Mouse (Mus musculus): ENCODE results near the gene Cfb. TPM values are rescaled to one million over a fixed set of nuclear protein-coding genes. Genes with fewer than 3 reads are reported as not detected.

Gene Cfb
- polyA plus RNA-seq, 1 experiment from 2014 or later, result 84.8 TPM

DNA sequence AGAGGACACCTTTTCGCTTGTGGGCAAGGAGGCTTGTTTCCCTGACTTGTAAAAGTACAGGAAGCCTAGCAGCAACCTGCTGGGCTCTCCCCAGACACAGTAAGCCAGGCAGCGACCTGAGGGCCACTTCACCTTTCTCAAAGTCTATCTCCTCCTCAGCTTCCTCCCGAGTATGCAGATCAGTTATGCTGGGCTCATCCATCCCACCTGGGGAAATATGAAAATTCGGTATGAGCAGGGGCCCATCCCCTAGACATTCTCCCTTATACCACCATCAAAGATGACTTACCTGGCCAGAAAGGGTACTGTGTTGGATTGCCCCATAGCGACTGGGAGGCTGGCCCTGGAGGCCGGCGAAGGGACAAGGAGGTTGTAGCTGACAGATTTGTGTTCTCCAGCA is 14.7 kb downstream of the Cfb start:
- no peaks in the 10 kb centered on the region for H3K27me3 ChIP-seq (replicated peaks; ENCODE audit: control insufficient read depth, insufficient read depth, low read length)
- H3K4me1 ChIP-seq (replicated peaks; ENCODE audit: control insufficient read depth, insufficient read depth, low read length), result peaks cover 8% of the 10 kb centered on the region; the same call in 1 of the 2 replicates
- H3K36me3 ChIP-seq (ENCODE audit: control insufficient read depth, insufficient read depth), result peaks cover 57% of the 10 kb centered on the region
- no peak overlapping the region for H3K4me3 ChIP-seq (ENCODE audit: low read depth, low read length)
- TF ChIP-seq CTCF (IDR thresholded peaks at IDR 0.05; ENCODE audit: low read depth), result no peak
- 93% methylated on average over 7 of the region's 7 CpGs for WGBS
- no peaks in the 10 kb centered on the region for H3K9me3 ChIP-seq (ENCODE audit: control insufficient read depth)
- H3K4me2 ChIP-seq (replicated peaks; ENCODE audit: low read depth), result no peak overlapping the region
- no peak overlapping the region for H3K27ac ChIP-seq (ENCODE audit: low read depth, low read length)
- H3K9ac ChIP-seq (ENCODE audit: low read depth, low read length), result no peak overlapping the region
- ATAC-seq, result no peak

DNA sequence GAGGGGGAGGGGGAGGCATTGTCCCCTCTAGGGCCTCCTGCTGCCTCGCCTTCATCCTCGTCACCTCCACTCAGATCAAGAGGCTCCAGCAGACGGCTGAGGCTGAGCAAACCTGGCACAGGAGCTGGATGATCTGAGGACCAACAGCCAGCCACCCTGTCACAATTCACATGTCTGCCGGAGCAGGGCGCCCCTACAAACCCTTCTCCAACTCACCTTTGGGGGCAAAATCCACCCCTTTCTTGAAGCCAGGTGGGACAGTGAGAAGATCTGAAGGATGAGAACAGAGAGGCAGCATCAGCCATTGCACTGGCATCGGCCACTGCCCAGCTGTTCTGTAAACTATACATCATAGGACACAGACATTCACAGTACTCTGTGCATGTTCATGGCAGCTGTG is 15.1 kb downstream of the Cfb start:
- peaks cover 8% of the 10 kb centered on the region; the same call in 1 of the 2 replicates for H3K4me1 ChIP-seq (replicated peaks; ENCODE audit: control insufficient read depth, insufficient read depth, low read length)
- H3K9me3 ChIP-seq (ENCODE audit: control insufficient read depth), result no peaks in the 10 kb centered on the region
- H3K9ac ChIP-seq (ENCODE audit: low read depth, low read length), result no peak overlapping the region
- WGBS, result 90% methylated on average over 6 of the region's 6 CpGs
- TF ChIP-seq CTCF (IDR thresholded peaks at IDR 0.05; ENCODE audit: low read depth), result no peak
- ATAC-seq, result no peak
- H3K27ac ChIP-seq (ENCODE audit: low read depth, low read length), result no peak overlapping the region
- no peak overlapping the region for H3K4me3 ChIP-seq (ENCODE audit: low read depth, low read length)
- H3K4me2 ChIP-seq (replicated peaks; ENCODE audit: low read depth), result no peak overlapping the region
- no peaks in the 10 kb centered on the region for H3K27me3 ChIP-seq (replicated peaks; ENCODE audit: control insufficient read depth, insufficient read depth, low read length)
- H3K36me3 ChIP-seq (ENCODE audit: control insufficient read depth, insufficient read depth), result peaks cover 61% of the 10 kb centered on the region

DNA sequence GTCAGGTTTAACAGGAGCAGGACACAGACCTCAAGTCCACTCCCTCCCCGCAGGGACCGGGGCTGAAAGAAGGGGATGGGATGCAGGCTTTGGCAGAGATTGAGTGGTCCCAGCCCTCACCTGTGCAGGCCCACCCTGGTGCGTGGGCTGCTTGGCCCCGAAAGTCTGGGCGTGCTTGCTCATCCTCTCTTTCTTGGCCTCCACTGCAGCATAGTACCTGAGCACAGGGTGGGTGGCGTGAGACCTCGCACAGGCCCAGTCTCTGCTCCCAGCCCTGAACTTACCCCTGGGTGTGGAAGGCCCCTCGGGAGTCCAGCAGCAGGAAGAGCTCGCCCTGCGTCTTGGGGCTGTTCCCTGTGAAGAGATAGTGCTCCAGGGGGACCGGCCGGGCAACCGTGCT is 17.4 kb downstream of the Cfb start:
- Histone ChIP-seq H3K27ac (ENCODE audit: low read depth, low read length) (no peak overlapping the region), H3K27me3 (replicated peaks; ENCODE audit: control insufficient read depth, insufficient read depth, low read length) (no peaks in the 10 kb centered on the region), H3K36me3 (ENCODE audit: control insufficient read depth, insufficient read depth) (peaks cover 84% of the 10 kb centered on the region), H3K4me3 (ENCODE audit: low read depth, low read length) (no peak overlapping the region), H3K9ac (ENCODE audit: low read depth, low read length) (no peak overlapping the region), H3K4me1 (replicated peaks; ENCODE audit: control insufficient read depth, insufficient read depth, low read length) (peaks cover 5% of the 10 kb centered on the region; the same call in 1 of the 2 replicates), H3K9me3 (ENCODE audit: control insufficient read depth) (no peaks in the 10 kb centered on the region), H3K4me2 (replicated peaks; ENCODE audit: low read depth) (no peak overlapping the region)
- ATAC-seq, result no peak
- TF ChIP-seq CTCF (IDR thresholded peaks at IDR 0.05; ENCODE audit: low read depth), result no peak
- WGBS, result 93% methylated on average over 13 of the region's 13 CpGs

DNA sequence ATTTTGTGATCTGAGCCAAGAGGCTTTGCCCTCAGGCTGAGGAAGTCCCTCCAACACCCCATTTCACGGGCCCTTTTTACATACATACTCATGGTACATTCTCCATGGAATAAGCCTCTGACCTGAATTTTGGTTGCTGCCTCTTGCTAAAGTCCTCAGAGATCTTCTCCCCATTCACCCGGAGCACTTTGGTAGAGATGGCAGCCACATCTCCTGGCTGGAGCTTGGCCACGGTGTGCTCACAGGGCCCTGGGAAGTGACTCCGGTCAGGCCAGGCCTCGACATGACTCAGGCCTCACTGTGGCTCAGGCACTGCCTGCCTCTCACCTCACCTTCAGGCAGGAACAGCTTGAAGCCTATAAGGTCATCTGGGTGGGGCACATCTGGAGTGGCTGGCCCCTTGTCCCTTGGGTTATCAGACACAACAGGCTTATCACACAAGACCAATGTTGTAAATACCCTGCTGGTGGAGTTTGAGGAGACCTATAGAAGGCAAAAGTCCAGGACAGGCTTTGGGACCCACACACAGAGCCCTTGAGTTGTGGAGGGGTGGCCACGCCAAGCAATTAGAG is 21.5 kb downstream of the Cfb start:
- WGBS, result 69% methylated on average over 6 of the region's 6 CpGs
- peaks cover 7% of the 10 kb centered on the region for H3K4me1 ChIP-seq (replicated peaks; ENCODE audit: control insufficient read depth, insufficient read depth, low read length)
- ATAC-seq, result peak; percentile 12; the same call in 1 of the 2 replicates
- H3K9ac ChIP-seq (ENCODE audit: low read depth, low read length), result no peak overlapping the region
- H3K27ac ChIP-seq (ENCODE audit: low read depth, low read length), result no peak overlapping the region
- H3K4me3 ChIP-seq (ENCODE audit: low read depth, low read length), result no peak overlapping the region
- peaks cover 67% of the 10 kb centered on the region for H3K36me3 ChIP-seq (ENCODE audit: control insufficient read depth, insufficient read depth)
- no peaks in the 10 kb centered on the region for H3K9me3 ChIP-seq (ENCODE audit: control insufficient read depth)
- no peak for TF ChIP-seq CTCF (IDR thresholded peaks at IDR 0.05; ENCODE audit: low read depth)
- no peak overlapping the region for H3K4me2 ChIP-seq (replicated peaks; ENCODE audit: low read depth)
- no peaks in the 10 kb centered on the region for H3K27me3 ChIP-seq (replicated peaks; ENCODE audit: control insufficient read depth, insufficient read depth, low read length)

DNA sequence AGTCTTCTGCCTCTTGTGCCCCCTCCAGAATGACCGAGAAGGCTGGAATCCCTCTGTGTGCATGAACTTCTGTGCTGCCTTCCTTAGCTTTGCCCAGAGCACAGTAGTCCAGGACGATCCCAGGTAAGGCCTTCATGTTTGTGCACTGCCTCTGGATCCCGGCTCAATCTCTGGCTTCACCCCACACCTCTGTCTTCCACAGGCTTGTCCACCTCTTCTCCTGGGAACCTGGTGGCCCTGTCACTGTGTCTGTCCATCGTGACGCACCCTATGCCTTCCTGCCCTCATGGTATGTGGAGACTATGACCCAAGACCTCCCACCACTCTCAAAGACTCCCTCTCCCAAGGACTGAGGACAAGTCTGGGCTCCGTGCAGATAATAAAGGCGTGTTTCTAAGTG is 23.5 kb downstream of the Cfb start:
- ATAC-seq, result no peak
- Histone ChIP-seq H3K4me3 (ENCODE audit: low read depth, low read length) (no peak overlapping the region), H3K27ac (ENCODE audit: low read depth, low read length) (no peak overlapping the region), H3K4me2 (replicated peaks; ENCODE audit: low read depth) (no peak overlapping the region; the same call in 1 of the 2 replicates), H3K9ac (ENCODE audit: low read depth, low read length) (no peak overlapping the region), H3K9me3 (ENCODE audit: control insufficient read depth) (no peaks in the 10 kb centered on the region), H3K4me1 (replicated peaks; ENCODE audit: control insufficient read depth, insufficient read depth, low read length) (peaks cover 9% of the 10 kb centered on the region), H3K27me3 (replicated peaks; ENCODE audit: control insufficient read depth, insufficient read depth, low read length) (no peaks in the 10 kb centered on the region), H3K36me3 (ENCODE audit: control insufficient read depth, insufficient read depth) (peaks cover 51% of the 10 kb centered on the region)
- no peak for TF ChIP-seq CTCF (IDR thresholded peaks at IDR 0.05; ENCODE audit: low read depth)
- WGBS, result 84% methylated on average over 7 of the region's 7 CpGs

DNA sequence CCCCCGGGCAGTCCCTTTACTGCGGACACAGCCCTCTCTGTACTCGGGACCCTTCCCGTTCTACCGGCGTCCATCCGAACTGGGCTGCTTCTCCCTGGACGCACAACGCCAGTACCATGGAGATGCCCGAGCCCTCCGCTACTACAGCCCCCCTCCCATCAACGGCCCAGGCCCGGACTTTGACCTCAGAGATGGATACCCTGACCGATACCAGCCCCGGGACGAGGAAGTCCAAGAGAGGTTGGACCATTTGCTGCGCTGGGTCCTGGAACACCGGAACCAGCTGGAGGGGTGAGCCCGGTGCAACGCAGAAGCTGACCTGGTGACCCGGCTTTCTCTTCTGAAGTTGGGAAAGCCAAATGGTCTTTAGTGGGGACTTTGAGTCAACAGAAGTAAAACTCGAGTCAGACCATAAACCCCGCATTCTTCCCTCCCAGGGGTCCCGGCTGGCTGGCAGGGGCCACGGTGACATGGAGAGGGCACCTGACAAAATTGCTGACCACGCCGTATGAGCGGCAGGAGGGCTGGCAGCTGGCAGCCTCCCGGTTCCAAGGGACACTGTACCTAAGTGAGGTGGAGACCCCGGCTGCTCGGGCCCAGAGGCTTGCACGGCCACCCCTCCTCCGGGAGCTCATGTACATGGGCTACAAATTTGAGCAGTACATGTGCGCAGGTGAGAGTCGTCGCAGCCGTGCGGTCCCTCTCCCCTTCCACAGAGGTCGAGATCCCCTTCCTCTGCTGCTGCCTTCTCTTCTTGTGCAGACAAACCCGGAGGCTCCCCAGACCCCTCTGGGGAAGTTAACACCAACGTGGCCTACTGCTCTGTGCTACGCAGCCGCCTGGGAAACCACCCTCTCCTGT is 24.6 kb downstream of the Cfb start:
- H3K4me1 ChIP-seq (replicated peaks; ENCODE audit: control insufficient read depth, insufficient read depth, low read length), result peaks cover 9% of the 10 kb centered on the region
- peak overlapping the region; percentile 68 for H3K9ac ChIP-seq (ENCODE audit: low read depth, low read length)
- no peak for TF ChIP-seq CTCF (IDR thresholded peaks at IDR 0.05; ENCODE audit: low read depth)
- 26% methylated on average over 43 of the region's 43 CpGs for WGBS
- peak overlapping the region; percentile 82 for H3K4me3 ChIP-seq (ENCODE audit: low read depth, low read length)
- no peaks in the 10 kb centered on the region for H3K27me3 ChIP-seq (replicated peaks; ENCODE audit: control insufficient read depth, insufficient read depth, low read length)
- H3K4me2 ChIP-seq (replicated peaks; ENCODE audit: low read depth), result peak overlapping the region; percentile 96
- peak overlapping the region; percentile 65 for H3K27ac ChIP-seq (ENCODE audit: low read depth, low read length)
- ATAC-seq, result peak; percentile 12; the same call in 1 of the 2 replicates
- H3K36me3 ChIP-seq (ENCODE audit: control insufficient read depth, insufficient read depth), result peaks cover 48% of the 10 kb centered on the region
- no peaks in the 10 kb centered on the region for H3K9me3 ChIP-seq (ENCODE audit: control insufficient read depth)
